Mouse (Mus musculus): Measurements from ENCODE around the gene Fbxo7. TPM values are rescaled to one million over a fixed set of nuclear protein-coding genes. Genes with fewer than 3 reads are reported as not detected.

The Fbxo7 gene
- polyA plus RNA-seq, 1 experiment from 2014 or later: 15.1 TPM

DNA sequence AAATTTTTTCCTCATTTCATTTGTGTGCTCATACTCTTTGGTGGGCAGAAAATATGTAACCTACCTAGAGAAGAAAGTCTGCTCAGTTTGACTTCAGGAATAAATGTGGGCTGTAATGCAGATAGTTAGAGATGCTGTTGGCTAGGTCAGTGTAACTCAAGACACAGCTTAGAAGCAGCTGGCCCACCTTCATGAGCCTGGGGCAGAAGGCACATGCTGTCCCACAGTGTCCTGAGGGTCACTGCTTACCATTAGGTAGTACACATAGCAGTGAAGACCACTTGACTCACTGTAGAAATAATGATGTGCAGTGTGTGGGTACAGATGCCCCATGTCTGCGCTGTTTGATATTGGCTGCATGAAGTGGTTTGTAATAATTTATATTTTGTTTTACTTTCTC is 24.6 kb downstream of the Fbxo7 start:
- Histone ChIP-seq H3K4me1 (0 out of 2 replicates have a peak, but pooled peaks cover 2% of the 10 kb centered on the region), H3K9ac (no peak overlapping the region), H3K27ac (no peak overlapping the region), H3K4me2 (no peak overlapping the region), H3K27me3 (no peaks in the 10 kb centered on the region), H3K4me3 (replicated peaks) (no peak overlapping the region), H3K36me3 (replicated peaks) (no peaks in the 10 kb centered on the region; the same call in 1 of the 2 replicates), H3K9me3 (no peaks in the 10 kb centered on the region)
- ATAC-seq (ENCODE audit: low FRiP score): no peak
- WGBS: 98% methylated on average over 1 of the region's 1 CpGs

DNA sequence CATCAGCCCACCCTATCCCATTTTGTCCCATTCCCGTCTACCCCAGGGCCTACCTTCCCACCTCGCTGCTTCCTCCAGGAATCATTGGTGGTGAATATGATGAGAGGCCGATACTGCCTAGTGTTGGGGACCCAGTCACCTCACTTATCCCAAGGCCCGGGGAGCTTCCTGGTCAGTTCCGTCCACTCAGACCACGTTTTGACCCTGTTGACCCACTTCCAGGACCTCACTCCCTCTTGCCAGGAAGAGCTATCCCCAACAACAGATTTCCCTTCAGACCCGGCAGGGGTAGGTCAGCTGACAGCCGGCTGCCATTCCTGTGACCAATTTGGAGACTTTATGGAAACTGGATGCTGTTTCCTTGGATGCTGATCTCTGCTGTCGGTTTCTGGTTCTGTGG is 26.0 kb downstream of the Fbxo7 start:
- H3K27ac ChIP-seq: no peak overlapping the region
- H3K9ac ChIP-seq: no peak overlapping the region
- no peak overlapping the region for H3K4me2 ChIP-seq
- 90% methylated on average over 9 of the region's 9 CpGs for WGBS
- no peak overlapping the region for H3K4me3 ChIP-seq (replicated peaks)
- H3K4me1 ChIP-seq: 0 out of 2 replicates have a peak, but pooled peaks cover 2% of the 10 kb centered on the region
- no peaks in the 10 kb centered on the region; the same call in 1 of the 2 replicates for H3K36me3 ChIP-seq (replicated peaks)
- no peak for ATAC-seq (ENCODE audit: low FRiP score)
- H3K27me3 ChIP-seq: no peaks in the 10 kb centered on the region
- no peaks in the 10 kb centered on the region for H3K9me3 ChIP-seq

DNA sequence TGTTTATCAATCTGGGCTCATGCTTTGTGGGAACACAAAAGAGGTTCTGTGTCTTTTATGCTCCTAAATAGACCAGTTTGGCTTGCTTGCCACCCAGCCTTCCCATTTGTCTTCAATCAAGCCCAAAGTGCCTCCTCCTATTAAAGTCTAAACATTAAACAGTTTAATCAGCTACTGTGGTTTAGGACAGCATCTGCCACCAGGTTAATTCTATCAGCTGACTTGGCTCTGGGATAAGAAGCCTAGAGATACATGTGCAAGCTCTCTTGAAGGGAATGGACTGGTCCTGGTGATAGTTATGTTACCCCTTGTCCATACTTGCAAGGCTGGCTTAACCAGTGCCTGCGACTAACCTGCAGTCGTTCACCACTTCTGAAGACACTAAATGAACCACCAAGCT is 28.8 kb downstream of the Fbxo7 start:
- H3K27me3 ChIP-seq: no peaks in the 10 kb centered on the region
- no peaks in the 10 kb centered on the region for H3K4me1 ChIP-seq
- ATAC-seq (ENCODE audit: low FRiP score): no peak
- no peaks in the 10 kb centered on the region for H3K9me3 ChIP-seq
- no peak overlapping the region for H3K27ac ChIP-seq
- WGBS: 83% methylated on average over 2 of the region's 2 CpGs
- H3K36me3 ChIP-seq (replicated peaks): no peaks in the 10 kb centered on the region; the same call in none of the 2 replicates
- no peak overlapping the region for H3K9ac ChIP-seq
- H3K4me2 ChIP-seq: no peak overlapping the region
- no peak overlapping the region for H3K4me3 ChIP-seq (replicated peaks)

DNA sequence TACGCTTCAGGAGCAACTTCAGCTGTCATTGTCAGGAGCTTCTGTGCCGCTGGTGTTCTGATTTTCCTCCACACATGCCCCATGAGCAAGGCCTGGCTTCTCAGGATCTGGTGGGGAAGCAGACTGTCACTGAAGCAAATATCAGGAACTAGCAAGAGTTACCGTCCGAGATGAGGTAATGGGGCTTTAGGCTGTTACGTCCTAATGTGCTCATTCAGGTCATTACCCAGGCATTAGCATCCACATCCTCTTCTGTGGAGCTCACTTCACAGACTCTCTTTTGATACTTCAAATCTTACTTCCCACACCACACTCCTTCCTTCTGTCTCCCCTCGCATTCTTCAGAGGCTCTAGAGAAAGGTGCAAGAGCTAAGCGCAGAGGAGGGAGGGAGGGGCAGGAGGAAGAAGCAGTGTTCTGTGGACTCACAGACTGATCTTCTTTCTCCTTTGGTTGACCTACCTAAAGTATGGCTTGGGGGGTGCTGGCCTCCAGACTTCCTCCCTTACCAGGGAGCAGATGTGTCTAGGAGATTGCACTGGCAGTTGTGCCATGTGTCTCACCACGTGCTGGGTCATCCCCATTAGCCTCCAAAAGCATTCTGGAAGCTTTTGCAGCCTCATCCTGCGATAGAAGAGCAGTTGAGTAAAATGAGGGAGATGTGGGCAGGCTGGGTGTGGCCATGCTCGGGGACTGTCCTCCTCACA is 31.2 kb downstream of the Fbxo7 start:
- Histone ChIP-seq H3K4me1 (no peaks in the 10 kb centered on the region), H3K9ac (no peak overlapping the region), H3K4me3 (replicated peaks) (no peak overlapping the region), H3K36me3 (replicated peaks) (peaks cover 3% of the 10 kb centered on the region), H3K9me3 (no peaks in the 10 kb centered on the region; the same call in 1 of the 2 replicates), H3K27me3 (no peaks in the 10 kb centered on the region), H3K27ac (no peak overlapping the region), H3K4me2 (no peak overlapping the region)
- WGBS: 89% methylated on average over 10 of the region's 10 CpGs
- no peak for ATAC-seq (ENCODE audit: low FRiP score)

DNA sequence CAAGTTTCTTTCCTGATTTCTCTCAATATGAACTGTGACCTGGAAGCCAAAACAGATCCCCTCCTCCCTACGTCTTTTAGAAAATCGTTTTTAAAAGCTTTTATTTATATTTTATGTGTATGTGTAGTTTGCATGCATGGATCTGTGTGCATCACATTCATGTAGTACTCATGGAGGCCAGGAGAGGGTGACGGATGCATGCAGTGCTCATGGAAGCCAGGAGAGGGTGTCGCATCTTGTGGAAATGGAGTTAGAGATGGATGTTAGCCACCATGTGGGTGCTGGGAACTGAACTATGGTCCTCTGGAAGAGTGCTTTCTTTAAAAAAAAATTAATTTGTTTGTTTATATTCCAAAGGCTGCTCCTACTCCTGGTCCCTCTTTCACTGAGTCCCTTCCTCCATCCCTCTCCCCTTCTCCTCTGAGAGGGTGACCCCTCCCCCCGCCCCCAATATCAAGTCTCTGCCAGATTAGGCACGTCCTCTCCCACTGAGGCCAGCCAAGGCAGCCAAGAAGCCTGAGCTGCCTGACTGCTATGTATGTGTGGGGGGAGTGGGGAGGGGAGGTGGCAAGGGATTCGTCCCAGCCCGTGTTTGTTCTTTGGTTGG is 34.6 kb downstream of the Fbxo7 start:
- Histone ChIP-seq H3K4me2 (no peak overlapping the region), H3K9ac (no peak overlapping the region), H3K27me3 (no peaks in the 10 kb centered on the region), H3K9me3 (no peaks in the 10 kb centered on the region; the same call in 1 of the 2 replicates), H3K4me3 (replicated peaks) (no peak overlapping the region), H3K36me3 (replicated peaks) (peaks cover 3% of the 10 kb centered on the region; the same call in 1 of the 2 replicates), H3K4me1 (no peaks in the 10 kb centered on the region), H3K27ac (no peak overlapping the region)
- no peak for ATAC-seq (ENCODE audit: low FRiP score)
- 85% methylated on average over 8 of the region's 8 CpGs for WGBS

DNA sequence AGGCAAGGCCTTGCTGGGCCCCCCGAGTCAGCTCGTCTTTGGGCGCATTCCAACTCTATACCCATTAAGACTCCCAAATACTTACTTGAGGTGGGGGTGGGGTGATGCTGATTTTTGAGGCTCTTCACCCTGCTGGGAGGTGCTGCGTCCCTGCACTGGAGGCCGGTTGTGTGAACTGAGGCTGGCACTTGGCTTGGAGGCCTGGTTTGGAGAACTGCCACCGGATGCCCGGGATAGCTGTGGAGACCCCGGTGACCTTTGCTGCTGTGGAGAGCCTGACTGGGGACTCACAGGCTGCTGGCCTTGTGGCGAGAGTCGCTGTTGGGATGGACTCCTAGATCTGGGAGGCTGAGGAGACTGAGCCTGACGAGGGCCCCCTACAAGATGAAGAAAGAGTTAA is 35.5 kb downstream of the Fbxo7 start:
- 87% methylated on average over 11 of the region's 11 CpGs for WGBS
- Histone ChIP-seq H3K27me3 (no peaks in the 10 kb centered on the region), H3K36me3 (replicated peaks) (peaks cover 3% of the 10 kb centered on the region; the same call in 1 of the 2 replicates), H3K4me1 (no peaks in the 10 kb centered on the region), H3K27ac (no peak overlapping the region), H3K9me3 (peaks cover 5% of the 10 kb centered on the region; the same call in 1 of the 2 replicates), H3K9ac (no peak overlapping the region), H3K4me3 (replicated peaks) (no peak overlapping the region), H3K4me2 (no peak overlapping the region)
- ATAC-seq (ENCODE audit: low FRiP score): no peak

DNA sequence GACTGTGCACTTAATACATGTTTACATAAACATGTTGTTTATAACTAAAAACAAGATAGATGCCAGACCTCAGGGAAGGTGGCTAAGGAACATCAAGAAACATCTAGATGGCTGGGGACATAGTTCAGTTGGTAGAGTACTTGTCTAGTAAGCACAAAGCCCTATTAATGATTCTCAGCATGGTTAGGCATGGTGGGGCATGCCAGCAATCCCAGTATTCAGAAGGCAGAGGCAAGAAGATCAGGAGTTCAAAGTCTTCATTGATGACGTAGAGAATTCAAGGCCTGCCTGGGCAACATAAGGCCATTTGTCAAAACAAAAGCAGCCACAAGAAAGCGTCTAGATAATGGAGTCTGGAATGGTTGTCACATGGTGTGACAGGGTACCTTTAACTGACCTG is 35.9 kb downstream of the Fbxo7 start:
- H3K36me3 ChIP-seq (replicated peaks): peaks cover 3% of the 10 kb centered on the region; the same call in 1 of the 2 replicates
- H3K4me3 ChIP-seq (replicated peaks): no peak overlapping the region
- H3K27ac ChIP-seq: no peak overlapping the region
- no peak overlapping the region for H3K4me2 ChIP-seq
- peaks cover 5% of the 10 kb centered on the region; the same call in 1 of the 2 replicates for H3K9me3 ChIP-seq
- WGBS: 54% methylated on average over 2 of the region's 2 CpGs
- no peaks in the 10 kb centered on the region for H3K27me3 ChIP-seq
- H3K4me1 ChIP-seq: no peaks in the 10 kb centered on the region
- no peak for ATAC-seq (ENCODE audit: low FRiP score)
- no peak overlapping the region for H3K9ac ChIP-seq

DNA sequence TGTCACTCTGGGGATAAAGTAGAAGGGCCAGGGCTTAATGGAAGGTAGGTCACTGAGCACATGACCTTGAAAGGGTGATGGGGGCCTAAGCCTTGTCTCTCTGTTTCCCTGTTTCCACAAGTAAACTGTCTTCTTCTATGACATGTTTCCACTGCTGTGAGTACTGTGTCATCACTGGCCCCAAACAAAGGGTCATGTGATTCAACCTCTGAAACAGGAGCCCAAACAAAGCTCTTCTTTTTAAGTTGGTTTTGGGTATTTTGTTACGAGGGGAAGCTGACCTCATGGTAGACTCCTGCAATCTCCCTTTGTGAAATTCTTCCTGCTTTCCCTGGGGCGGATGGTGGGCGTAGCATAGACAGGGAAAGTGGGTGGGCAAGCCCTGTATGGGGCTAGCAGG is 38.5 kb downstream of the Fbxo7 start:
- peaks cover 2% of the 10 kb centered on the region; the same call in 1 of the 2 replicates for H3K4me1 ChIP-seq
- ATAC-seq (ENCODE audit: low FRiP score): no peak
- H3K27ac ChIP-seq: no peak overlapping the region
- WGBS: 49% methylated on average over 3 of the region's 3 CpGs
- H3K36me3 ChIP-seq (replicated peaks): 0 out of 2 replicates have a peak, but pooled peaks cover 3% of the 10 kb centered on the region
- no peak overlapping the region for H3K4me2 ChIP-seq
- H3K9me3 ChIP-seq: peaks cover 5% of the 10 kb centered on the region; the same call in 1 of the 2 replicates
- no peak overlapping the region for H3K9ac ChIP-seq
- H3K27me3 ChIP-seq: no peaks in the 10 kb centered on the region
- no peak overlapping the region for H3K4me3 ChIP-seq (replicated peaks)

DNA sequence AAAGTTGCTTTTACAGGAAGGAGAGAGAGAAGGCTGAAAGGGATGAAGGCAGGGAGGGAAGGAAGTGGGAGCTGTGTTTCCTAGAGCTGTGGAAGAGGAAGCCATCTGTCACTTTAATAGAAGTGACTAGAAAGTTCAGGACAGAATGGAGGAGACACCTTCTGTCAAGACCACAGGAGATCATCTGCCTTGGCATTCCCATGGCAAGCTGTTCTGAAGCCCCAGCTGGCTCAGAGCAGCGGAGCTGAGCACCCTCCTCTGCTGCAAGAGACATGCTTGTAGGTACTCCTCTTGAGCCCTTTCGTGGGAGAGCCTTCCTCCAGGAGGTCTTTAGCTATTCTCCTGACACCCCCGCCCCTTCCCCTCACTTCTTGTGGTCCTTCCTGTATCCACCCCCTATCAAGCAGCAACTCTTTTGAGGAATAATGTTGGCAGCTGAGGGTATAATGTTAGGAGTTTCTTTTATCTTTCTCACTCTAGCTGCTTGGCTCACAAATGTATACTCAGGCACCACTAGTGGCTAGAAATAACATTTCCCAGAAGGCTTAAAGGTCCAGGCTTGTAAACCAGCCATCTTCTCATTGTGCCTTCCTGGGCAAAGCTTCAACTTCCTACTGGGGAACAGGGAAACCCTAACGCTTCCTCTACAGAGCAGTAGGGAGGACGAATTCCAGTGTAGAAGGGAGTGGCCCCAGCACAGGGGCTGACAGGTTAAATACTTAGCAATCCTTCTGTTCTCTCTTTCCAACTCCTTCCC is 40.7 kb downstream of the Fbxo7 start:
- no peaks in the 10 kb centered on the region for H3K27me3 ChIP-seq
- H3K4me1 ChIP-seq: peaks cover 2% of the 10 kb centered on the region; the same call in 1 of the 2 replicates
- no peak overlapping the region for H3K4me2 ChIP-seq
- no peak overlapping the region for H3K4me3 ChIP-seq (replicated peaks)
- WGBS: 83% methylated on average over 5 of the region's 5 CpGs
- no peaks in the 10 kb centered on the region for H3K36me3 ChIP-seq (replicated peaks)
- H3K9me3 ChIP-seq: 0 out of 2 replicates have a peak, but pooled peaks cover 5% of the 10 kb centered on the region
- no peak overlapping the region; the same call in 1 of the 2 replicates for H3K27ac ChIP-seq
- ATAC-seq (ENCODE audit: low FRiP score): no peak
- H3K9ac ChIP-seq: no peak overlapping the region

DNA sequence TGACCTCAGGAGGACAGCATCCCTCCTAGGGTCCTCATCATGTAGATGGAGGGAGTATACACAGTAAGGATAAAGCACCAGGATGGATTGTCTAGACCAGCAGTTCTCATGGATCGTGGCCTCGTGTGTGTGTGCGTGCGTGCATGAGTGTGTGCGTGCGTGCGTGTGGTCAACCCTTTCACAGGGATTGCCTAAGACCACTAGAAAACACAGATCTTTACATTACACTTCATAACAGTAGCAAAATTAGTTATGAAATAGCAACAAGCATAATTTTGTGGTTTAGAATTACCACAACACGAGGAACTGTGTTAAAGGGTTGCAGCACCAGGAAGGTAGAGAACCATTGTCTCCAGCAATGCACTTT is 41.2 kb downstream of the Fbxo7 start:
- 96% methylated on average over 8 of the region's 8 CpGs for WGBS
- H3K27ac ChIP-seq: no peak overlapping the region
- H3K9ac ChIP-seq: no peak overlapping the region
- 0 out of 2 replicates have a peak, but pooled peaks cover 5% of the 10 kb centered on the region for H3K9me3 ChIP-seq
- H3K4me1 ChIP-seq: peaks cover 2% of the 10 kb centered on the region; the same call in 1 of the 2 replicates
- H3K4me2 ChIP-seq: no peak overlapping the region
- H3K36me3 ChIP-seq (replicated peaks): no peaks in the 10 kb centered on the region
- ATAC-seq (ENCODE audit: low FRiP score): no peak
- no peaks in the 10 kb centered on the region for H3K27me3 ChIP-seq
- no peak overlapping the region for H3K4me3 ChIP-seq (replicated peaks)

DNA sequence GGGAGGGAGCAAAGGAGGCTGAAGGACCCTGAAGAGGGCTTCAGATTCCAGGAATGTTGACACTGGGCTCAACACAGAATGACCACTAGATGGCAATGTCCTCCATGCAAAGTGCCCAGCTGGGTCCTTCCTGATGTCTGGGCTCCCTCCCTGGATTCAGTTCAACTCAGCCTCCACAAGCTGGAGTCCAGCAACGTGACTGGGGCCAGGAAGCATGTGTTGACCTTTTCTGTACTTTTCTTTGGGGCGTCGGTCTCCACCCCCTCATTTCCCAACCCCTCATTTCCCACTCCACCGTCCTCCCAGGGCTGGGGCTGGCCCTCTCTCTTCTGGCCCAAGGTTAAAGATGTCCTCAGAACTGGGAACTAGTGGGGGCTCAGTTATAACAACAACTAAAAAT is 43.2 kb downstream of the Fbxo7 start:
- Histone ChIP-seq H3K27me3 (no peaks in the 10 kb centered on the region), H3K4me1 (peaks cover 6% of the 10 kb centered on the region; the same call in 1 of the 2 replicates), H3K27ac (no peak overlapping the region), H3K9me3 (0 out of 2 replicates have a peak, but pooled peaks cover 5% of the 10 kb centered on the region), H3K4me2 (no peak overlapping the region), H3K9ac (no peak overlapping the region), H3K4me3 (replicated peaks) (no peak overlapping the region), H3K36me3 (replicated peaks) (no peaks in the 10 kb centered on the region)
- ATAC-seq (ENCODE audit: low FRiP score): peak; percentile 85
- WGBS: 6% methylated on average over 4 of the region's 4 CpGs

DNA sequence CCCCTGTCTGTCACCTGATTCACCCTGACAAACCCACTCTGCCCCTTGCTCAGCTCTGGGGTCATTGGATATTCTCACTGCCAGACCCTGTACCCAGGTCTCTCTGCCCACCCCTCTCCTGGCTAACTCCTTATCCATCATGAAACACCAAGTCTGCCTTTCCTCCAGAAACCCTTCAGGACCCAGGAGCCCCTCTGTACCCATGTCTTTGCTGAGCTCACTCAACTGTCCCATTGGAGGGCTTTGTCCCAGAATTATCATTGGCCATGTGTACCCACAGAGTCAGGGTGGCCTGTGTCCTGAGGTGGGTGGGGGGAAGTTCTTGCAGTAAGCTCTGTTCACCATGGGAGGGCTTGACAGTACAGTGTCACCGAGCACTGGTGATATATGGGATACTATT is 43.9 kb downstream of the Fbxo7 start:
- ATAC-seq (ENCODE audit: low FRiP score): no peak
- H3K9ac ChIP-seq: no peak overlapping the region; the same call in 1 of the 2 replicates
- peaks cover 6% of the 10 kb centered on the region; the same call in 1 of the 2 replicates for H3K4me1 ChIP-seq
- 89% methylated on average over 1 of the region's 1 CpGs for WGBS
- no peak overlapping the region for H3K4me3 ChIP-seq (replicated peaks)
- H3K9me3 ChIP-seq: 0 out of 2 replicates have a peak, but pooled peaks cover 5% of the 10 kb centered on the region
- no peaks in the 10 kb centered on the region for H3K27me3 ChIP-seq
- H3K4me2 ChIP-seq: no peak overlapping the region
- H3K27ac ChIP-seq: no peak overlapping the region
- no peaks in the 10 kb centered on the region for H3K36me3 ChIP-seq (replicated peaks)
